Mouse (Mus musculus) liver, adult 2 months (tissue): ENCODE measurements around the gene Fbxl17.

Experiments used
- CTCF ChIP-seq: fragments of 200-500 bp; IDR thresholded peaks from 2 replicates; pipeline ENCODE4 v1.5.1; 2011; ENCODE audit warnings: low read depth, low read length, control low read depth
- POLR2A ChIP-seq: fragments of 200-500 bp; IDR thresholded peaks from 2 replicates; pipeline ENCODE4 v1.6.1; 2011; ENCODE audit warnings: low read length, control low read depth; ENCODE audit not compliant: insufficient read depth; ENCODE audit errors: extremely low read depth

DNA sequence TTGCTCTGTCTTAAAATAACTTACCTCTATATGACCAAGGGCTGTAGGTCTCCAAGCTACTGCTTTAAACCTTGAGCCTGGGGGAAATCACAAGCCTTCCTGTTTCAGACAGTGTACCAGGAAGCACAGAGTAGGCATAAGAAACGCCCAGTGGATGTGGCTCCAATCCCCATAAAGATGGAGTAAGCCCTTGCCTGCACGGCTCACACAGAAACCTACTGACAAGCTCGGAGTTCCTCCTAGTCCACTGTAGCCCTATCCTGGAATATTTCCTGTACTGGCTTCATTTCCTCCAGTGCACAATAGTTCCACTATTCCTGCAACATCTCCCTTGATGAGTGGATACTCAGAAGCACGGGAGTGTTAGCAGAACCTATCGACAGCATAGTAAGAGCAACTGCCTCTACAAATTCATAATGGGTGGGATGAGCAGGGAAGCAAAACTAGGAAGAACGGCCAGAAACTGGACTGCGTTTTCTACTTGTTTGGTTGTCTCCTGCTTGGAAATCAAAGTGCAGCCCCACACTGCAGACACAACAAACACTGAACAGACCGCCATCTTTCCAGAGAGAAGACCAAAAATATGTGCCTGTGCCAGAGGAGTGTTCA, 7.0 kb downstream of the Fbxl17 start:
- TF ChIP-seq CTCF (no peak), POLR2A (no peak)
